22 mouse cellular contexts compared by ENCODE assay signal in the genomic region with DNA sequence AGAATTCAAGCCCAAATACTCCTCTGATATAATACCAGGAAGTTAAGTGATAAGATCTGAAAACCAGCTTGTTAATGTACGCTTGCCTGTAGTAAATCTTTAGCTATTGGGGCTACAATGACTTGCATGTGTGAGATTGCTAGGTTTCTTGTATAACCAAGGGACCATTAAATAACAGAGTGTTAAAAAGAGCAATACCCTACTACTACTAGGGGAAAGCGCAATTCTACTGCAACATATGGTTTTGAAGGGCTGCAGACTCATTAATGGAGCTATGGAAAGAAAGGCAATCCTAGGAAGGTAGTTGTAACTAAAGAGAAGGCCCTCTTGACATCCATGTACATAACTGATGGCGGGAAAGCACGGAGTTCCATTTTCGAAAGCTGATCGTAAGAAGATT.
A peak's percentile ranks its signal among the peaks of the same experiment; 100 is the strongest.
DNase-seq lines count a peak whose midpoint lies in the region; ATAC-seq lines count a peak whose summit lies in the region.
"Had no signal": no experiment of that assay in that cellular context is flagged by ENCODE, and none has a peak within 500 bp of the region (broad histone marks: within the 10 kb centered on the region; RNA-seq: fewer than 3 reads in every experiment).

No protein-coding gene starts in this region.

- H3K9ac ChIP-seq in hindbrain, embryonic 14.5 days = no peak overlapping the region
- H3K9ac ChIP-seq in hindbrain, embryonic 11.5 days (ENCODE audit: low read depth, low read length) = no peak overlapping the region
- H3K9ac ChIP-seq in limb, embryonic 13.5 days = no peak overlapping the region
- no peak overlapping the region for H3K9ac ChIP-seq in midbrain, embryonic 11.5 days (ENCODE audit: low read length)
- H3K9ac ChIP-seq in midbrain, embryonic 14.5 days (replicated peaks; ENCODE audit: low read length) = no peak overlapping the region

- no peaks in the 10 kb centered on the region for H3K27me3 ChIP-seq in hindbrain, embryonic 14.5 days (ENCODE audit: control insufficient read depth, insufficient read depth, low read length)
- H3K27me3 ChIP-seq in hindbrain, embryonic 11.5 days (ENCODE audit: control insufficient read depth, insufficient read depth, low read length) = no peaks in the 10 kb centered on the region
- H3K27me3 ChIP-seq in limb, embryonic 13.5 days = no peaks in the 10 kb centered on the region
- H3K27me3 ChIP-seq in limb, embryonic 10.5 days (ENCODE audit: low read depth, poor library complexity, severe bottlenecking) = no peaks in the 10 kb centered on the region
- H3K27me3 ChIP-seq in midbrain, embryonic 11.5 days (ENCODE audit: control insufficient read depth, insufficient read depth, low read length) = no peaks in the 10 kb centered on the region
- no peaks in the 10 kb centered on the region for H3K27me3 ChIP-seq in midbrain, embryonic 14.5 days (ENCODE audit: control insufficient read depth, insufficient read depth, low read length)
- H3K27me3 ChIP-seq: CH12.LX, Patski had no signal

- H3K9me3 ChIP-seq in hindbrain, embryonic 14.5 days (ENCODE audit: control insufficient read depth, low read length) = no peaks in the 10 kb centered on the region
- no peaks in the 10 kb centered on the region for H3K9me3 ChIP-seq in hindbrain, embryonic 11.5 days (ENCODE audit: control insufficient read depth, low read length)
- H3K9me3 ChIP-seq in limb, embryonic 13.5 days = no peaks in the 10 kb centered on the region
- H3K9me3 ChIP-seq in limb, embryonic 10.5 days (replicated peaks) = no peaks in the 10 kb centered on the region
- H3K9me3 ChIP-seq in midbrain, embryonic 11.5 days (ENCODE audit: control insufficient read depth, low read length) = no peaks in the 10 kb centered on the region
- no peaks in the 10 kb centered on the region for H3K9me3 ChIP-seq in midbrain, embryonic 14.5 days (ENCODE audit: control insufficient read depth, low read length)
- H3K9me3 ChIP-seq: G1E had no signal

- DNase-seq in heart, adult 11 months = peak; percentile 34
- DNase-seq in heart, adult 9 months (ENCODE audit: low spot score in 2 of 2) = no peak
- peak; percentile 19 for DNase-seq in hindbrain, embryonic 14.5 days (ENCODE audit: low spot score)
- DNase-seq in hindbrain, embryonic 11.5 days (ENCODE audit: low spot score) = no peak
- no peak for DNase-seq in limb, embryonic 10.5 days (ENCODE audit: low spot score)
- DNase-seq in midbrain, embryonic 11.5 days (ENCODE audit: low spot score, missing footprints) = peak; percentile 77
- DNase-seq in midbrain, embryonic 14.5 days = no peak
- DNase-seq: adrenal gland, adult 2 months; adrenal gland, adult 8-10 months; adrenal gland, postnatal 10 days; adrenal gland, postnatal 14 days; adrenal gland, postnatal 25 days; adrenal gland, postnatal 36 days; B cell, adult 2 months; cerebellum, adult 11 months; cerebellum, adult 11-12 months had no signal

- no peak overlapping the region for H3K27ac ChIP-seq in hindbrain, embryonic 14.5 days
- H3K27ac ChIP-seq in hindbrain, embryonic 11.5 days (ENCODE audit: low read depth, low read length) = no peak overlapping the region
- H3K27ac ChIP-seq in limb, embryonic 13.5 days = no peak overlapping the region
- H3K27ac ChIP-seq in limb, embryonic 10.5 days = no peak overlapping the region
- no peak overlapping the region for H3K27ac ChIP-seq in midbrain, embryonic 11.5 days (ENCODE audit: low read depth, low read length)
- no peak overlapping the region for H3K27ac ChIP-seq in midbrain, embryonic 14.5 days (replicated peaks; ENCODE audit: low read depth, low read length)

- ATAC-seq in hindbrain, embryonic 14.5 days (ENCODE audit: low FRiP score) = no peak
- no peak for ATAC-seq in hindbrain, embryonic 11.5 days (ENCODE audit: low FRiP score)
- ATAC-seq in limb, embryonic 13.5 days (ENCODE audit: low FRiP score, low read depth) = 0 out of 2 replicates have a peak, but pooled peaks have one; percentile 51
- ATAC-seq in midbrain, embryonic 11.5 days (ENCODE audit: low FRiP score) = no peak
- no peak for ATAC-seq in midbrain, embryonic 14.5 days (ENCODE audit: low FRiP score, low TSS enrichment)
- ATAC-seq: activated CD4-positive, CD25-positive, alpha-beta regulatory T cell, adult 4 months; CD4-positive, CD25-positive, alpha-beta regulatory T cell, adult 4 months; Patski had no signal

- H3K4me1 ChIP-seq in hindbrain, embryonic 14.5 days (replicated peaks; ENCODE audit: control insufficient read depth, insufficient read depth, low read length) = no peaks in the 10 kb centered on the region
- H3K4me1 ChIP-seq in hindbrain, embryonic 11.5 days (replicated peaks; ENCODE audit: control insufficient read depth, insufficient read depth, low read length) = no peaks in the 10 kb centered on the region
- no peaks in the 10 kb centered on the region for H3K4me1 ChIP-seq in limb, embryonic 13.5 days
- no peaks in the 10 kb centered on the region for H3K4me1 ChIP-seq in limb, embryonic 10.5 days
- no peaks in the 10 kb centered on the region for H3K4me1 ChIP-seq in midbrain, embryonic 11.5 days (ENCODE audit: control insufficient read depth, insufficient read depth, low read length)
- H3K4me1 ChIP-seq in midbrain, embryonic 14.5 days (ENCODE audit: control insufficient read depth, insufficient read depth, low read length) = no peaks in the 10 kb centered on the region

- no peak overlapping the region for H3K4me2 ChIP-seq in hindbrain, embryonic 14.5 days (replicated peaks)
- no peak overlapping the region for H3K4me2 ChIP-seq in hindbrain, embryonic 11.5 days (replicated peaks; ENCODE audit: low read depth, low read length)
- H3K4me2 ChIP-seq in limb, embryonic 13.5 days (replicated peaks) = no peak overlapping the region
- H3K4me2 ChIP-seq in midbrain, embryonic 11.5 days = no peak overlapping the region
- no peak overlapping the region for H3K4me2 ChIP-seq in midbrain, embryonic 14.5 days (ENCODE audit: low read length)

- H3K36me3 ChIP-seq in hindbrain, embryonic 14.5 days (replicated peaks; ENCODE audit: control insufficient read depth, insufficient read depth) = no peaks in the 10 kb centered on the region
- H3K36me3 ChIP-seq in hindbrain, embryonic 11.5 days (ENCODE audit: control insufficient read depth, insufficient read depth, low read length) = no peaks in the 10 kb centered on the region
- no peaks in the 10 kb centered on the region for H3K36me3 ChIP-seq in limb, embryonic 13.5 days
- no peaks in the 10 kb centered on the region for H3K36me3 ChIP-seq in limb, embryonic 10.5 days
- H3K36me3 ChIP-seq in midbrain, embryonic 11.5 days (ENCODE audit: control insufficient read depth, insufficient read depth, low read length) = no peaks in the 10 kb centered on the region
- no peaks in the 10 kb centered on the region for H3K36me3 ChIP-seq in midbrain, embryonic 14.5 days (ENCODE audit: control insufficient read depth, insufficient read depth, low read length)
- H3K36me3 ChIP-seq: G1E had no signal

- WGBS in hindbrain, embryonic 14.5 days = 94% methylated on average over 6 of the region's 6 CpGs
- WGBS in hindbrain, embryonic 11.5 days = 96% methylated on average over 6 of the region's 6 CpGs
- 58% methylated on average over 6 of the region's 6 CpGs for WGBS in limb, embryonic 13.5 days
- 91% methylated on average over 6 of the region's 6 CpGs for WGBS in limb, embryonic 10.5 days
- 90% methylated on average over 6 of the region's 6 CpGs for WGBS in midbrain, embryonic 11.5 days
- 90% methylated on average over 6 of the region's 6 CpGs for WGBS in midbrain, embryonic 14.5 days

- no peak overlapping the region for H3K4me3 ChIP-seq in hindbrain, embryonic 14.5 days (replicated peaks; ENCODE audit: low read length)
- no peak overlapping the region for H3K4me3 ChIP-seq in hindbrain, embryonic 11.5 days (ENCODE audit: low read depth, low read length)
- no peak overlapping the region for H3K4me3 ChIP-seq in limb, embryonic 13.5 days
- no peak overlapping the region for H3K4me3 ChIP-seq in limb, embryonic 10.5 days
- no peak overlapping the region for H3K4me3 ChIP-seq in midbrain, embryonic 11.5 days (ENCODE audit: low read depth, low read length)
- no peak overlapping the region for H3K4me3 ChIP-seq in midbrain, embryonic 14.5 days (replicated peaks; ENCODE audit: low read depth, low read length)

Comparison
In these comparisons a context has a peak if more than half of its experiments do, and no peak if none do; other contexts are left out.
1. DNase-seq: peak in heart, adult 11 months (single experiment), hindbrain, embryonic 14.5 days (single experiment) and midbrain, embryonic 11.5 days (single experiment); none in heart, adult 9 months (0 of 2), hindbrain, embryonic 11.5 days (single experiment), limb, embryonic 10.5 days (single experiment) and midbrain, embryonic 14.5 days (single experiment).